Mouse (Mus musculus) CD4-positive helper T cell, adult 2 months (primary cell): ENCODE measurements around the gene Bcat2.

Experiments
- DNase-seq: peaks from one replicate; pipeline ENCODE4 v3.0.0-alpha.2; 2012; ENCODE audit warnings: low read depth, missing footprints, low spot score

Bcat2 gene

DNA sequence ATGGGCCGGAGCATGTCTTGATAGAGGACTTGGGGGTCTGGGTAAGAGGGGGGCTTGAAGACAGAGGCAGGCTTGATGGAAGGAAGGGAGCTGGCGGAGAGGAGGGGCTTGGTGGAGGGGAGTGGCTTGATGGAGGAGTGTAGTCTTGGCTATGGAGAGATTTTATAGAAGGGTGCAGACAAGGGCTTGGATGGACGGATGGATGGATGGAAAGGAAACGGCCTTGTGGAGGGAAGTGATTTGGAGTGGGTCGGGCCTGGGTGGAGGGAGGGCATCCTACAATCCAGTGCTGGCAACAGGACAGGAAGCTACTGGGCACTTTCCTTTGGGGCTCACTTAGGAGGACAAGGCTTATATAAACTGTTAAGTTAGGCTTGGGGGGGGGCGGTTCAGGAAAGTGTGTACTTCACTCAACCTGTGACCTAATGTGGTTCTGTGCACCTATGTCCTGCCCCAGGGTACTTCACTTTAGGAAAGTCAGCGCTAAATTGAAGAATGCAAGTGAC lies 56.7 kb downstream of the Bcat2 start:
- DNase-seq = no peak

- DNase-seq = no peak
These were observed 57.3 kb downstream of the Bcat2 start, which contains the start of gene Rasip1 for GRCm38 (mm10) chr7:45627261-45627660. Rasip1 (plus strand) TSS chr7:45627488.

DNA sequence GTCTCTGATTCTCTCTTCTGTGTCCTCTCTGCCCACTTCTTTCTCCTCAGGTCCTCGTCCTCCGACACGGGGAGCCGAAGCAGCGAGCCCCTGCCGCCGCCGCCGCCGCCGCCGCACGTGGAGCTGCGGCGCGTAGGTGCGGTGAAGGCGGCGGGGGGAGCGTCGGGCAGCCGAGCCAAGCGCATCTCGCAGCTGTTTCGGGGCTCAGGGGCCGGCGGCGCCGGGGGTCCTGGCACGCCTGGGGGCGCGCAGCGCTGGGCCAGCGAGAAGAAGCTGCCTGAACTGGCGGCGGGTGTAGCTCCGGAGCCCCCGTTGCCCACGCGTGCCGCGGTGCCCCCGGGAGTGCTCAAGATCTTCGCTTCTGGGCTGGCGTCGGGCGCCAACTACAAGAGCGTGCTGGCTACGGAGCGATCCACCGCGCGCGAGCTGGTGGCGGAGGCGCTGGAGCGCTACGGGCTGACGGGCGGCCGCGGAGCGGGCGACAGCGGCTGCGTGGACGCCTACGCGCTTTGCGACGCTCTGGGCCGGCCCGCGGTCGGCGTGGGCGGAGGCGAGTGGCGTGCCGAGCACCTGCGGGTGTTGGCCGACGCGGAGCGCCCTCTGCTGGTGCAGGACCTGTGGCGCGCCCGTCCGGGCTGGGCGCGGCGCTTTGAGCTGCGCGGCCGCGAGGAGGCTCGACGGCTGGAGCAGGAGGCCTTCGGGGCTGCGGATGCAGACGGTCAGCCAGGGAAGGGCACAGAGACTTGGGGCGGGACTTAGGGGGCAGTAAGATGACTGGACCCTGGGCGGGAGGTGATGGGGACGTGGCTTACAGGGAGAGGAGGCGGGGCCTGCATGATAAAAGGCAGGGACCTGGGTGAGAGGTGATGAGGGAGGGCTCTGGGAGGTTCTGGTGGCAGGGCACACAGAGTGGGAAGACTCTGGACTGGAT lies 58.7 kb downstream of the Bcat2 start:
- DNase-seq = peak; percentile 92

DNA sequence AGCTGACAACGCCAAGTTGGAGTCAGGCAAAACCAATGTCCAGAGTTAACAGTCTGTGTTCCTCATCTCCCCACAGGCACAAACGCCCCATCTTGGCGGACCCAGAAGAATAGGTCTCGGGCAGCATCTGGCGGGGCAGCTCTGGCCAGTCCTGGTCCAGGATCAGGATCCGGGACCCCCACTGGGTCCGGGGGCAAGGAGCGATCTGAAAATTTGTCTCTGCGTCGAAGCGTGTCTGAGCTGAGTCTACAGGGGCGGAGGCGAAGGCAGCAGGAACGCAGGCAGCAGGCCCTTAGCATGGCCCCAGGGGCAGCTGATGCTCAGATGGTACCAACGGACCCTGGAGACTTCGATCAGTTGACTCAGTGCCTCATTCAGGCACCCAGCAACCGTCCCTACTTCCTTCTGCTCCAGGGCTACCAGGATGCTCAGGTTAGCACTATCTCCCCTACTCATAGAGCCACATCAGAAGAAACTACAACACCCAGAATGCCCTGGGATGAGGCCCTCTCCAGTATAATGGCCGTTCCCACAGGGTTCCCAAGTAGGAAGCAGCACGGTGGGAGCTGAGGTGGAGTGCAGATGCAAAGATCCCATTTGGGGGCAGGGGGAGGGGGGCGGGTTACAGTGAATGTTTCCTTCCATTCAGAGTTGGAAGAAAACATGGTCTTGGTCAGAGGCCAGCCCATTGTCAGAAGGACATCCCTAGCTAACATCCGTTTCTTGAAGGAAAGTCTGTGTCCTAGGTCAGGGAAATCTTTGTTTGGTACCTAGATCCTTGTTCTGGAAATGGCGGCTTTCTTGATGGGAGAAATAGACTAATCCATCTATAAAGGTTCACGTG lies 60.3 kb downstream of the Bcat2 start:
- DNase-seq = no peak

DNA sequence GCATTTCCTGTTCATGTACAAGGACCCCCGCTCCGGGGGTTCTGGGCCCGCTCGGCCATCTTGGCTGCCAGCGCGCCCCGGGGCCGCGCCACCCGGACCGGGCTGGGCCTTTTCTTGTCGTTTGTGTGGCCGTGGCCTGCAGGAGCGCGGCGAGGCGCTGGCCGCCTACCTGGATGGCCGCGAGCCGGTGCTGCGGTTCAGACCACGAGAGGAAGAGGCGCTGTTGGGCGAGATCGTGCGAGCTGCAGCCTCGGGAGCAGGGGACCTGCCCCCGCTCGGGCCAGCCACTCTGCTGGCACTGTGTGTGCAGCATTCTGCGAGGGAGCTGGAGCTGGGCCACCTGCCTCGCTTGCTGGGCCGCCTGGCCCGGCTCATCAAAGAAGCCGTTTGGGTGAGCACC lies 62.5 kb downstream of the Bcat2 start:
- DNase-seq = no peak

- DNase-seq = peak; percentile 41
These were observed 65.2 kb downstream of the Bcat2 start for GRCm38 (mm10) chr7:45634946-45635681.

DNA sequence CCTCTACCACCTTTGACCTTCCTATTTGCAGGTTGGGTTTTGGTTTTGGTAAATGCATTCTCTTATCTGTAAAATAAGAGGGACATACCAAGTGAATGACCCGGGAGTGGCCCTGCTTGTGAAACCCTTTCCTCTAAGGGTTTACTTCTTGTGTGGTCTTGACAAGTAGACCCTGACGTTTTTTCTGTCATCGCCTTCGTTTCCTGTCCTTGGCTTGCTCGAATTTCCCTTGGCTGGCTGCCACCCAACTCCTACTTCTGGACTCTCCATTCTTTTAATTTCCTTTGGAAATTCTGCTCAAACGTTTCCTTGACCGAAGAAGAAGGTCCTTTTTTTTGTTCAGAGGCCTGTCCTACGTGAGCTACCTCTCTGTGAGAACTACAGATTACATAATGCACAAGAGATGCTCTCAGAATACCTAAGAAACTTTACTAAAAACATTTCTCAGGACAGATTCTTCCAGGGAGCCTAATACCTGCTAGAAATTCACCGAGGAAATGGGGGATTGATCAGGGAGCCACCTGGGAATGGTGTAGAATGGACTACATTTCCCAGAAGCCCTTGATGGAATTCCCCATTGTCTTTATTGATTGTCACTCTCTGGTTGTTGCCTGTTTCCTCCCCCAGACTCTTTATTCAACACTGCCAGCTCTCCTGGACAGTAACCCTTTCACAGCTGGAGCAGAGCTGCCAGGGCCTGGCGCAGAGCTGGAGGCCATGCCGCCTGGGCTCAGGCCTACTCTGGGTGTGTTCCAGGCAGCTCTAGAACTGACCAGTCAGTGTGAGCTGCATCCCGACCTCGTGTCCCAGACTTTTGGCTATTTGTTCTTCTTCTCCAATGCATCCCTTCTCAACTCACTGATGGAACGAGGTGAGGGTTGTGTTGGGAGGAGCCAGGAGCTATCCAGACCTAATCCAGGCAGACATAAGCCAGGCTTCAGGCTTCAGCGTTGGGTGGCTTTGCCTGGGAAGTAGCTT lies 66.0 kb downstream of the Bcat2 start:
- DNase-seq = no peak

GRCm38 (mm10) chr7:45637710-45638109 lies 67.8 kb downstream of the Bcat2 start:
- no peak for DNase-seq

GRCm38 (mm10) chr7:45638623-45639401 lies 68.9 kb downstream of the Bcat2 start:
- DNase-seq = no peak
